In genomic region chr7:101905561-101906286, GRCm38 (mm10) we compare ENCODE assay signal across 8 mouse cellular contexts. TPM values are rescaled to one million over a fixed set of nuclear protein-coding genes. Genes with fewer than 3 reads are reported as not detected.
DNase-seq lines count a peak whose midpoint lies in the region; ATAC-seq lines count a peak whose summit lies in the region.

Lamtor1 (plus strand) TSS chr7:101905904.

- peak; percentile 99 for DNase-seq in Muller cell, postnatal 12 days (ENCODE audit: inconsistent ontology term)
- DNase-seq in cerebellum, adult 9-11 months: peak; percentile 100
- DNase-seq in frontal cortex, adult 2 months (ENCODE audit: extremely low spot score in 1 of 2, low spot score in 1 of 2): peak; percentile 99 to 100
- peak; percentile 98 for DNase-seq in hindbrain, embryonic 11.5 days (ENCODE audit: low spot score)
- DNase-seq in layer of hippocampus, postnatal 10 days (ENCODE audit: low spot score in 2 of 2): peak; percentile 99
- DNase-seq in lung, postnatal 10 days: peak; percentile 100
- DNase-seq in ovary, postnatal 36 days (ENCODE audit: low spot score): peak; percentile 99
- peak; percentile 97 for DNase-seq in thymus, postnatal 25 days

- peak; percentile 98 for ATAC-seq in hindbrain, embryonic 11.5 days (ENCODE audit: low FRiP score)

- peaks cover 4% of the 10 kb centered on the region for H3K4me1 ChIP-seq in hindbrain, embryonic 11.5 days (replicated peaks; ENCODE audit: control insufficient read depth, insufficient read depth, low read length)

- under 1% methylated on average over 58 of the region's 61 CpGs for WGBS in hindbrain, embryonic 11.5 days

- peak within 1 kb of the TSS; percentile 55 for H3K4me2 ChIP-seq in hindbrain, embryonic 11.5 days (replicated peaks; ENCODE audit: low read depth, low read length)

- no peaks in the 10 kb centered on the region for H3K27me3 ChIP-seq in hindbrain, embryonic 11.5 days (ENCODE audit: control insufficient read depth, insufficient read depth, low read length)

- peak within 1 kb of the TSS; percentile 88 for H3K27ac ChIP-seq in hindbrain, embryonic 11.5 days (ENCODE audit: low read depth, low read length)

- no peaks in the 10 kb centered on the region for H3K36me3 ChIP-seq in hindbrain, embryonic 11.5 days (ENCODE audit: control insufficient read depth, insufficient read depth, low read length)

- H3K9ac ChIP-seq in hindbrain, embryonic 11.5 days (ENCODE audit: low read depth, low read length): peak within 1 kb of the TSS; percentile 92

- no peaks in the 10 kb centered on the region for H3K9me3 ChIP-seq in hindbrain, embryonic 11.5 days (ENCODE audit: control insufficient read depth, low read length)

- peak within 1 kb of the TSS; percentile 81 for H3K4me3 ChIP-seq in hindbrain, embryonic 11.5 days (ENCODE audit: low read depth, low read length)

RNA-seq across cellular contexts. Expression of gene Lamtor1, which starts in this region (rescaled TPM):
- polyA plus RNA-seq in frontal cortex, adult 2 months (2012; rRNA removed): 186 and 205 TPM in 2 replicates
- polyA plus RNA-seq in hindbrain, embryonic 11.5 days (2014; fragmentation: Nextera tagmentation; extraction: Ambion mirVana): 127 TPM in 2 replicates
- total RNA-seq in layer of hippocampus, postnatal 10 days (2021): 10 to 100 TPM; 98.0 to 98.3 TPM

Comparison
In these comparisons a context has a peak if more than half of its experiments do, and no peak if none do; other contexts are left out.
1. Peak in every context shown above with its lines: DNase-seq, ATAC-seq, H3K4me3 ChIP-seq and H3K27ac ChIP-seq.